Mouse (Mus musculus) liver, embryonic 11.5 days (tissue): ENCODE measurements around the gene Rab40c. TPM values are rescaled to one million over a fixed set of nuclear protein-coding genes. Genes with fewer than 3 reads are reported as not detected.

Experiments
- ATAC-seq: fragments of 200-750 bp; cut with Nextera tagmentation; replicated peaks from 2 replicates; pipeline ENCODE4 v1.8.0; 2017; ENCODE audit warnings: moderate number of reproducible peaks, mild to moderate bottlenecking, moderate TSS enrichment, moderate library complexity; ENCODE audit not compliant: low FRiP score
- DNase-seq: peaks from one replicate; pipeline ENCODE4 v3.0.0-alpha.2; 2017; ENCODE audit warnings: low spot score
- H3K27ac ChIP-seq: fragments of 300-500 bp; sonication (generic); 2 replicates; pipeline ENCODE4 v1.5.1; 2014; ENCODE audit warnings: mild to moderate bottlenecking, low read depth, low read length, control low read depth
- H3K27me3 ChIP-seq: fragments of 300-500 bp; sonication (generic); replicated peaks from 2 replicates; pipeline ENCODE4 v1.6.1; 2014; ENCODE audit warnings: low read length, mixed read lengths; ENCODE audit not compliant: control insufficient read depth, insufficient read depth
- H3K36me3 ChIP-seq: fragments of 300-500 bp; sonication (generic); 2 replicates; pipeline ENCODE4 v1.6.1; 2014; ENCODE audit warnings: mild to moderate bottlenecking, low read length, moderate library complexity, mixed read lengths; ENCODE audit not compliant: control insufficient read depth, insufficient read depth
- H3K4me1 ChIP-seq: fragments of 300-500 bp; sonication (generic); replicated peaks from 2 replicates; pipeline ENCODE4 v1.6.1; 2014; ENCODE audit warnings: low read length, mixed read lengths; ENCODE audit not compliant: control insufficient read depth, insufficient read depth
- H3K4me2 ChIP-seq: fragments of 300-500 bp; sonication (generic); 2 replicates; pipeline ENCODE4 v1.6.1; 2014; ENCODE audit warnings: mild to moderate bottlenecking, control low read depth, moderate library complexity
- H3K4me3 ChIP-seq: fragments of 300-500 bp; sonication (generic); 2 replicates; pipeline ENCODE4 v1.5.1; 2014; ENCODE audit warnings: low read depth, low read length, control low read depth
- H3K9ac ChIP-seq: fragments of 300-500 bp; sonication (generic); 2 replicates; pipeline ENCODE4 v1.6.1; 2014; ENCODE audit warnings: low read depth, low read length, control low read depth
- H3K9me3 ChIP-seq: fragments of 300-500 bp; sonication (generic); 2 replicates; pipeline ENCODE4 v1.6.1; 2016; ENCODE audit warnings: low read length, inconsistent platforms, mixed read lengths; ENCODE audit not compliant: control insufficient read depth
- WGBS: fragments of 180-500 bp; shearing (Covaris S2); extraction: QIAGEN DNeasy Blood & Tissue Kit; methylation state at CpG from one replicate; pipeline ENCODE4 v1.1.7; 2014; 5-methylcytosine and 5-hydroxymethylcytosine counted together
- polyA plus RNA-seq: library from polyadenylated mRNA; unstranded; fragments of >200 nt; fragmentation: Nextera tagmentation; extraction: Ambion mirVana; gene quantifications from 2 replicates; pipeline ENCODE4 v1.2.1, GENCODE M21; 2014

Rab40c gene
- polyA plus RNA-seq, 1 experiment from 2014 or later, result 10.7 TPM

GRCm38 (mm10) chr17:25943769-25944168 is 24.2 kb upstream of the Rab40c start:
- Histone ChIP-seq H3K27ac (peak overlapping the region; percentile 93), H3K4me2 (peak overlapping the region; percentile 79), H3K4me1 (peaks cover 55% of the 10 kb centered on the region), H3K9me3 (no peaks in the 10 kb centered on the region), H3K36me3 (peaks cover 7% of the 10 kb centered on the region), H3K9ac (peak overlapping the region; percentile 61), H3K4me3 (peak overlapping the region; percentile 78), H3K27me3 (no peaks in the 10 kb centered on the region)
- no peak for DNase-seq
- WGBS, result 68% methylated on average over 9 of the region's 9 CpGs
- ATAC-seq, result no peak

GRCm38 (mm10) chr17:25943221-25943620 is 23.7 kb upstream of the Rab40c start:
- no peak for DNase-seq
- Histone ChIP-seq H3K27ac (peak overlapping the region; percentile 93), H3K4me2 (peak overlapping the region; percentile 79), H3K9ac (peak overlapping the region; percentile 61), H3K27me3 (no peaks in the 10 kb centered on the region), H3K9me3 (no peaks in the 10 kb centered on the region), H3K4me1 (peaks cover 52% of the 10 kb centered on the region), H3K4me3 (peak overlapping the region; percentile 78), H3K36me3 (peaks cover 10% of the 10 kb centered on the region)
- ATAC-seq, result peak; percentile 32
- WGBS, result 59% methylated on average over 3 of the region's 3 CpGs

- ATAC-seq (peak; percentile 90), DNase-seq (peak; percentile 73)
- Histone ChIP-seq H3K27me3 (no peaks in the 10 kb centered on the region), H3K4me3 (peak overlapping the region; percentile 78), H3K9ac (peak overlapping the region; percentile 95), H3K9me3 (no peaks in the 10 kb centered on the region), H3K27ac (peak overlapping the region; percentile 93), H3K4me2 (peak overlapping the region; percentile 79), H3K36me3 (peaks cover 10% of the 10 kb centered on the region), H3K4me1 (peaks cover 47% of the 10 kb centered on the region)
- 42% methylated on average over 2 of the region's 2 CpGs for WGBS
Observed at GRCm38 (mm10) chr17:25942597-25943151, 23.1 kb upstream of the Rab40c start.

GRCm38 (mm10) chr17:25941511-25942241 is 22.1 kb upstream of the Rab40c start:
- peaks cover 38% of the 10 kb centered on the region for H3K4me1 ChIP-seq
- ATAC-seq, result no peak
- peak; percentile 83 for DNase-seq
- peak overlapping the region; percentile 95 for H3K9ac ChIP-seq
- peak overlapping the region; percentile 93 for H3K27ac ChIP-seq
- H3K9me3 ChIP-seq, result no peaks in the 10 kb centered on the region
- peak overlapping the region; percentile 78 for H3K4me3 ChIP-seq
- no peaks in the 10 kb centered on the region for H3K27me3 ChIP-seq
- WGBS, result 3% methylated on average over 54 of the region's 54 CpGs
- peak overlapping the region; percentile 79 for H3K4me2 ChIP-seq
- peaks cover 19% of the 10 kb centered on the region for H3K36me3 ChIP-seq

- H3K27ac ChIP-seq, result no peak overlapping the region
- H3K27me3 ChIP-seq, result no peaks in the 10 kb centered on the region
- ATAC-seq (no peak), DNase-seq (no peak)
- no peaks in the 10 kb centered on the region for H3K9me3 ChIP-seq
- no peak overlapping the region for H3K4me3 ChIP-seq
- no peak overlapping the region for H3K9ac ChIP-seq
- H3K4me1 ChIP-seq, result no peaks in the 10 kb centered on the region; the same call in 1 of the 2 replicates
- peaks cover 69% of the 10 kb centered on the region for H3K36me3 ChIP-seq
- whole genome bisulfite sequencing, result 78% methylated on average over 1 of the region's 1 CpGs
- H3K4me2 ChIP-seq, result no peak overlapping the region
Observed at GRCm38 (mm10) chr17:25934526-25934925, 15.0 kb upstream of the Rab40c start.

- no peak overlapping the region for H3K27ac ChIP-seq
- 77% methylated on average over 2 of the region's 2 CpGs for whole genome bisulfite sequencing
- no peak overlapping the region for H3K4me3 ChIP-seq
- H3K4me2 ChIP-seq, result no peak overlapping the region
- no peak for DNase-seq
- peaks cover 40% of the 10 kb centered on the region for H3K36me3 ChIP-seq
- H3K27me3 ChIP-seq, result no peaks in the 10 kb centered on the region
- no peak overlapping the region for H3K9ac ChIP-seq
- H3K9me3 ChIP-seq, result no peaks in the 10 kb centered on the region
- ATAC-seq, result no peak
- H3K4me1 ChIP-seq, result 0 out of 2 replicates have a peak, but pooled peaks cover 5% of the 10 kb centered on the region
Observed at GRCm38 (mm10) chr17:25925348-25925747, 5.8 kb upstream of the Rab40c start.

GRCm38 (mm10) chr17:25922120-25922519 is 2.6 kb upstream of the Rab40c start:
- peaks cover 16% of the 10 kb centered on the region for H3K4me1 ChIP-seq
- no peak overlapping the region for H3K27ac ChIP-seq
- H3K27me3 ChIP-seq, result no peaks in the 10 kb centered on the region
- ATAC-seq (no peak), DNase-seq (no peak)
- no peak overlapping the region for H3K4me3 ChIP-seq
- no peak overlapping the region for H3K4me2 ChIP-seq
- WGBS, result 80% methylated on average over 5 of the region's 5 CpGs
- H3K9me3 ChIP-seq, result no peaks in the 10 kb centered on the region
- no peak overlapping the region for H3K9ac ChIP-seq
- peaks cover 15% of the 10 kb centered on the region for H3K36me3 ChIP-seq

- Histone ChIP-seq H3K4me1 (peaks cover 16% of the 10 kb centered on the region), H3K4me2 (peak overlapping the region; percentile 85), H3K9me3 (no peaks in the 10 kb centered on the region), H3K4me3 (peak overlapping the region; percentile 93), H3K36me3 (no peaks in the 10 kb centered on the region), H3K27me3 (no peaks in the 10 kb centered on the region), H3K9ac (peak overlapping the region; percentile 68), H3K27ac (peak overlapping the region; percentile 91)
- ATAC-seq, result peak; percentile 95
- WGBS, result under 1% methylated on average over 31 of the region's 40 CpGs
- peak; percentile 100 for DNase-seq
Observed at GRCm38 (mm10) chr17:25919786-25920642, 487 bp upstream of the Rab40c start.
